Mouse (Mus musculus) adrenal gland, postnatal 36 days (tissue): ENCODE results near the gene Dlec1. TPM values are rescaled to one million over a fixed set of nuclear protein-coding genes. Genes with fewer than 3 reads are reported as not detected.

Source experiments
- DNase-seq, 2 experiments: peaks; one replicate each; pipeline ENCODE4 v3.0.0; 2021; ENCODE audit warnings: mixed read lengths in 1 of 2
- total RNA-seq, 2 experiments: library from RNA; stranded (reverse); gene quantifications; 2 replicates each; pipeline ENCODE4 v1.2.3; 2021

The Dlec1 gene
- total RNA-seq, 2 experiments from 2014 or later: 1.7 to 2.3 TPM

- peak; percentile 49 to 60 for DNase-seq
These were observed 39.8 kb downstream of the Dlec1 start for GRCm38 (mm10) chr9:119142066-119142465.

- DNase-seq: no peak
These were observed 41.1 kb downstream of the Dlec1 start for GRCm38 (mm10) chr9:119143372-119143771.

- DNase-seq: no peak
These were observed 42.4 kb downstream of the Dlec1 start for GRCm38 (mm10) chr9:119144696-119145095.

- peak in 1 of 2 experiments; percentile 10 for DNase-seq
These were observed 42.9 kb downstream of the Dlec1 start for GRCm38 (mm10) chr9:119145137-119145536.

- DNase-seq: no peak
These were observed 43.4 kb downstream of the Dlec1 start for GRCm38 (mm10) chr9:119145638-119146037.

- no peak for DNase-seq
These were observed 44.0 kb downstream of the Dlec1 start for GRCm38 (mm10) chr9:119146098-119146770.

- peak; percentile 71 to 79 for DNase-seq
These were observed 47.3 kb downstream of the Dlec1 start for GRCm38 (mm10) chr9:119149601-119150000.

- peak in 1 of 2 experiments; percentile 11 for DNase-seq
These were observed 49.5 kb downstream of the Dlec1 start for GRCm38 (mm10) chr9:119151751-119152150.

GRCm38 (mm10) chr9:119155416-119155815 is 53.1 kb downstream of the Dlec1 start:
- DNase-seq: peak in 1 of 2 experiments; percentile 33

GRCm38 (mm10) chr9:119155826-119156225 is 53.5 kb downstream of the Dlec1 start:
- DNase-seq: peak in 1 of 2 experiments; percentile 47

- peak; percentile 78 to 89 for DNase-seq
These were observed 54.3 kb downstream of the Dlec1 start, which contains the start of gene Acaa1b for GRCm38 (mm10) chr9:119156278-119157201. Gene Acaa1b (minus strand): TSS chr9:119157093.

GRCm38 (mm10) chr9:119158861-119159260 is 56.6 kb downstream of the Dlec1 start, which contains the start of gene Gm47289:
Gene Gm47289 (plus strand): TSS chr9:119159161.
- DNase-seq: no peak

GRCm38 (mm10) chr9:119160689-119161088 is 58.4 kb downstream of the Dlec1 start:
- DNase-seq: peak in 1 of 2 experiments; percentile 27

GRCm38 (mm10) chr9:119164743-119165142 is 62.5 kb downstream of the Dlec1 start:
- peak in 1 of 2 experiments; percentile 15 for DNase-seq

GRCm38 (mm10) chr9:119165548-119165947 is 63.3 kb downstream of the Dlec1 start:
- DNase-seq: peak in 1 of 2 experiments; percentile 38

GRCm38 (mm10) chr9:119167608-119168007 is 65.3 kb downstream of the Dlec1 start:
- DNase-seq: no peak

GRCm38 (mm10) chr9:119179292-119179691 is 77.0 kb downstream of the Dlec1 start:
- no peak for DNase-seq

GRCm38 (mm10) chr9:119181241-119181728 is 79.0 kb downstream of the Dlec1 start:
- DNase-seq: no peak

GRCm38 (mm10) chr9:119192202-119192990 is 90.1 kb downstream of the Dlec1 start:
- DNase-seq: peak; percentile 23 to 52
